In the genomic region with DNA sequence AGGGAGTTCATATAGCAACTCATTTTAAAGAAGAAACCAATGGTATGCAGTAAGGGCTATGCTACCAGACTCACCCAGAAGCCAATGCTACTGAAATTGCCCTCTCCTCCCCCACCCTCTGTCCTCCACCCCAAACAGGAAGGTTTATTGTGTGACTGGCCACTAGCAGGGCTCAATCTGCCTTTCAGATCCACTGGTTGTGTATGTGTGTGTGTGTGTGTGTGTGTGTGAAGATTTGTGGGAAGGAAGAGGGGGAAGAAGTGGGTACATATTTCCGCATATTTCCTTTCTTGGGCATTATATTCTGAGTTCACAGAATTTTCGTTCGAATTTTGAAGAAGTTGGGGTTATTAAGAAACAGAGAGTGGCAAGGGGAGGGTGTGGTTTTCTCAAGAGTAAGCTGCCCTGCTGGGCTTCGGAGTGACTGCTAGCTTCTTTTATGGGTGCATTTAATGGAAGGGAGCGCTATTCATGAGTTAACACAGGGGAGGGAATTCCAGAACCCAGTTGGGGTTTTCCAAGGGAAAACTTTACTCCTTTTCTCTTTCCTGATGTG, we compare ENCODE assay signal across 13 mouse cellular contexts.
DNase-seq lines count a peak whose midpoint lies in the region; TF ChIP-seq lines count a peak whose summit lies in the region.
"Had no signal": no experiment of that assay in that cellular context is flagged by ENCODE, and none has a peak within 500 bp of the region (broad histone marks: within the 10 kb centered on the region; RNA-seq: fewer than 3 reads in every experiment).

No protein-coding gene starts in this region.

- H3K4me3 ChIP-seq in kidney, adult 2 months (ENCODE audit: insufficient read depth, low read depth, low read length): no peak overlapping the region
- no peak overlapping the region for H3K4me3 ChIP-seq in bone marrow macrophage, adult 2 months (ENCODE audit: insufficient read depth, low read length)
- no peak overlapping the region for H3K4me3 ChIP-seq in embryonic fibroblast, embryonic 13.5 days (ENCODE audit: insufficient read depth, low read length)
- H3K4me3 ChIP-seq: layer of hippocampus, adult 2 months; megakaryocyte, embryonic 14.5 days had no signal

- H3K27ac ChIP-seq in kidney, adult 2 months (ENCODE audit: insufficient read depth, low read depth, low read length): no peak overlapping the region
- H3K27ac ChIP-seq in bone marrow macrophage, adult 2 months (ENCODE audit: insufficient read depth, low read depth, low read length): peak overlapping the region; percentile 33
- H3K27ac ChIP-seq in embryonic fibroblast, embryonic 13.5 days (ENCODE audit: insufficient read depth, low read length): peak overlapping the region; percentile 44
- H3K27ac ChIP-seq: layer of hippocampus, adult 2 months had no signal

- peak; percentile 14 for DNase-seq in kidney, adult 2 months
- no peak for DNase-seq in kidney, postnatal 25 days
- peak; percentile 62 for DNase-seq in lung, postnatal 36 days
- no peak for DNase-seq in adrenal gland, adult 8-10 months
- no peak for DNase-seq in ovary, postnatal 14 days (ENCODE audit: low spot score)
- no peak for DNase-seq in retina, embryonic 14.5 days (ENCODE audit: low spot score)
- DNase-seq: adrenal gland, postnatal 36 days; gastrocnemius, postnatal 25 days had no signal

- no peaks in the 10 kb centered on the region; the same call in 1 of the 2 replicates for H3K4me1 ChIP-seq in kidney, adult 2 months (ENCODE audit: control insufficient read depth, insufficient read depth, low read length)
- peaks cover 10% of the 10 kb centered on the region for H3K4me1 ChIP-seq in bone marrow macrophage, adult 2 months (ENCODE audit: control insufficient read depth, insufficient read depth, low read length)
- H3K4me1 ChIP-seq in embryonic fibroblast, embryonic 13.5 days (ENCODE audit: control insufficient read depth, insufficient read depth, low read length): peaks cover 21% of the 10 kb centered on the region
- H3K4me1 ChIP-seq: megakaryocyte, embryonic 14.5 days had no signal

- TF ChIP-seq CTCF in kidney, adult 2 months (conservative IDR thresholded peaks at IDR 0.05; ENCODE audit: insufficient read depth, insufficient read length, low read depth, low read length): no peak
- no peak for TF ChIP-seq CTCF in bone marrow macrophage, adult 2 months (IDR thresholded peaks at IDR 0.05; ENCODE audit: low read depth, low read length)
- no peak for TF ChIP-seq CTCF in embryonic fibroblast, embryonic 13.5 days (IDR thresholded peaks at IDR 0.05; ENCODE audit: borderline replicate concordance, insufficient read depth, low read length)

- H3K36me3 ChIP-seq in kidney, adult 2 months (ENCODE audit: control insufficient read depth, insufficient read depth, low read length): no peaks in the 10 kb centered on the region
- H3K36me3 ChIP-seq: G1E had no signal

- no peak for TF ChIP-seq POLR2A in kidney, adult 2 months (IDR thresholded peaks at IDR 0.05; ENCODE audit: low read depth, low read length)
- no peak for TF ChIP-seq POLR2A in bone marrow macrophage, adult 2 months (IDR thresholded peaks at IDR 0.05; ENCODE audit: borderline replicate concordance, low read depth, low read length)
- TF ChIP-seq POLR2A in embryonic fibroblast, embryonic 13.5 days (IDR thresholded peaks at IDR 0.05; ENCODE audit: low read depth, low read length): no peak

- 68% methylated on average over 5 of the region's 5 CpGs for WGBS in kidney, adult 2 months

- H3K27me3 ChIP-seq in kidney, adult 2 months (replicated peaks; ENCODE audit: control insufficient read depth, insufficient read depth, low read length): no peaks in the 10 kb centered on the region
- H3K27me3 ChIP-seq: megakaryocyte, embryonic 14.5 days had no signal

Comparison
In these comparisons a context has a peak if more than half of its experiments do, and no peak if none do; other contexts are left out.
1. DNase-seq: peak in kidney, adult 2 months (single experiment) and lung, postnatal 36 days (single experiment); none in kidney, postnatal 25 days (0 of 2), adrenal gland, adult 8-10 months (single experiment), ovary, postnatal 14 days (single experiment) and retina, embryonic 14.5 days (single experiment).